Mouse (Mus musculus): ENCODE results near the gene Mrps15. TPM values are rescaled to one million over a fixed set of nuclear protein-coding genes. Genes with fewer than 3 reads are reported as not detected.

Gene Mrps15
- total and polyA plus RNA-seq, 3 experiments = 91.5 to 157 TPM; not detected in 1

DNA sequence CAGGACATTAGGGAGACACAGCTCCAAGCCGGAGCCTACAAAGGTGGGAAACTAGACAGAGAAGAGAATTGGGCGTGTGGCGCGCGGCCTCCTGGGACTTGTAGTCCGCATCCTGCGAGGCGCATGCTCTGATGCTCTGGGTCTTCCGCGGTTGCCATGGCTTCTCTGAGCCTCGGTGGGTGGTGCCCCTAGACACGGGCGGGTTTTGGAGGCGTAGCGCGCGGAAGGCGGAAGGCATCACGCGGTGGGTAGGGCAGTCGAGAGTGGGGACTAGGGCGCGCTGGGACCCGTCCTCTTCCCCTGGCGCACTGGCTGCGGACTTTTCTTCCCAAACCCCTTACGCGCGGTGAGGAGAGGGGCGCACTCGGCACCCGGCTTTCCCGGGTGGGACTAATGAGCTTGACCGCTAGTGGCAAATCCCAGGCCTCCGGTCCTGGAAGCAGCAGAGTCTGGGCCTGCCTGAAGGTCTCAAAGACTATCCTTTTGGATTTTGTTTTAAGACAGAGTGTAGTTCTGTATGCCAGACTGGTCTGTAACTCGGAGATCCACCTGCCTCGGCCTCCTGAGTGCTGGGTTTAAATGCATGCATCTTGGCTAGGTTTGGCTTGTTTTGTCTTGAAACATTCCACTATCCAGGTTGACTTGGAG, 49.9 kb downstream of the Mrps15 start, which contains the start of gene Lsm10:
Lsm10 (plus strand) TSS at position 160 of the 648 bp plus-strand sequence.
- peak within 1 kb of the TSS; percentile 93 for H3K9ac ChIP-seq (ENCODE audit: control insufficient read depth, low read depth, low read length, poor library complexity, severe bottlenecking)
- no peaks in the 10 kb centered on the region for H3K9me3 ChIP-seq (replicated peaks; ENCODE audit: insufficient read depth, low read length)
- H3K4me3 ChIP-seq (ENCODE audit: control insufficient read depth in 1 of 2, insufficient read depth in 1 of 2, low read depth in 2 of 2, low read length in 2 of 2) = peak within 1 kb of the TSS; percentile 74 to 93
- peak; percentile 99 for DNase-seq (ENCODE audit: low read depth, low spot score)
- peak within 1 kb of the TSS; percentile 68 for H3K27ac ChIP-seq (ENCODE audit: control insufficient read depth, low read depth, low read length)
- H3K4me1 ChIP-seq (ENCODE audit: control insufficient read depth in 1 of 2, insufficient read depth in 2 of 2, low read length in 2 of 2) = peaks cover 0 to 23% of the 10 kb centered on the region in 2 experiments; a peak in 3 of 4 replicates
- H3K79me2 ChIP-seq (ENCODE audit: control insufficient read depth, insufficient read depth, low read length, poor library complexity) = peaks cover 10% of the 10 kb centered on the region
- no peaks in the 10 kb centered on the region for H3K27me3 ChIP-seq (ENCODE audit: control insufficient read depth in 1 of 2, insufficient read depth in 2 of 2, low read length in 2 of 2)
- peak; percentile 66; the same call in 1 of the 2 replicates for TF ChIP-seq MAX (IDR thresholded peaks at IDR 0.05; ENCODE audit: low read length)
- no peak for TF ChIP-seq SMC3 (IDR thresholded peaks at IDR 0.05; ENCODE audit: low read depth, low read length)
- TF ChIP-seq POLR2A (IDR thresholded peaks at IDR 0.05; ENCODE audit: control insufficient read depth in 1 of 2, insufficient read depth in 1 of 2, low read depth in 1 of 2, low read length in 2 of 2, poor library complexity in 1 of 2) = peak; percentile 69 to 81; a peak in 2 of 4 replicates
- TF ChIP-seq NRF1 (IDR thresholded peaks at IDR 0.05; ENCODE audit: insufficient read depth, low read depth, low read length, poor library complexity, severe bottlenecking) = peak; percentile 85
- TF ChIP-seq EP300 (IDR thresholded peaks at IDR 0.05; ENCODE audit: low read depth in 1 of 2, low read length in 2 of 2) = no peak
- peak; percentile 78; the same call in 1 of the 2 replicates for TF ChIP-seq POLR2AphosphoS2 (IDR thresholded peaks at IDR 0.05; ENCODE audit: low read length)
- TF ChIP-seq MYB (IDR thresholded peaks at IDR 0.05; ENCODE audit: low read depth, low read length) = no peak
- TF ChIP-seq RAD21 (IDR thresholded peaks at IDR 0.05; ENCODE audit: low read depth, low read length) = no peak
- no peak for TF ChIP-seq POLR2AphosphoS5 (IDR thresholded peaks at IDR 0.05; ENCODE audit: borderline replicate concordance, low read depth, low read length)
- TF ChIP-seq MYC (IDR thresholded peaks at IDR 0.05; ENCODE audit: low read depth, low read length) = 0 out of 2 replicates have a peak, but pooled peaks have one; percentile 43
- TF ChIP-seq CHD1 (IDR thresholded peaks at IDR 0.05; ENCODE audit: low read depth, low read length) = no peak
- TF ChIP-seq MAZ (IDR thresholded peaks at IDR 0.05; ENCODE audit: low read depth, low read length) = peak; percentile 23; the same call in 1 of the 2 replicates
- TF ChIP-seq UBTF (IDR thresholded peaks at IDR 0.05; ENCODE audit: borderline replicate concordance, insufficient read depth, low read depth, low read length) = no peak
- TF ChIP-seq ZMIZ1 (IDR thresholded peaks at IDR 0.05; ENCODE audit: low read depth, low read length) = peak; percentile 90
- no peak for TF ChIP-seq GABPA (IDR thresholded peaks at IDR 0.05; ENCODE audit: low read depth, low read length)
- TF ChIP-seq USF2 (IDR thresholded peaks at IDR 0.05; ENCODE audit: borderline replicate concordance in 1 of 2, insufficient read depth in 1 of 2, low read depth in 1 of 2, low read length in 2 of 2) = no peak
- peak; percentile 74 for TF ChIP-seq SIN3A (IDR thresholded peaks at IDR 0.05; ENCODE audit: low read length)
- peak; percentile 94 for TF ChIP-seq ELF1 (IDR thresholded peaks at IDR 0.05; ENCODE audit: low read depth, low read length)
- TF ChIP-seq ZC3H11A (IDR thresholded peaks at IDR 0.05; ENCODE audit: low read depth, low read length) = no peak
- TF ChIP-seq E2F4 (IDR thresholded peaks at IDR 0.05; ENCODE audit: borderline replicate concordance, low read depth, low read length) = no peak
- TF ChIP-seq TBP (IDR thresholded peaks at IDR 0.05; ENCODE audit: low read depth, low read length) = peak; percentile 7; the same call in 1 of the 2 replicates
- TF ChIP-seq JUND (IDR thresholded peaks at IDR 0.05; ENCODE audit: low read depth, low read length) = no peak
- no peak for TF ChIP-seq ZNF384 (IDR thresholded peaks at IDR 0.05; ENCODE audit: low read depth, low read length)
- TF ChIP-seq HCFC1 (IDR thresholded peaks at IDR 0.05; ENCODE audit: low read depth, low read length) = peak; percentile 95
- TF ChIP-seq CHD2 (IDR thresholded peaks at IDR 0.05; ENCODE audit: low read length) = no peak
- peak; percentile 39; the same call in 1 of the 2 replicates for TF ChIP-seq TCF12 (IDR thresholded peaks at IDR 0.05; ENCODE audit: low read depth, low read length)
- no peak for TF ChIP-seq MEF2A (IDR thresholded peaks at IDR 0.05; ENCODE audit: extremely low read depth, insufficient replicate concordance, low read depth, low read length, poor library complexity, severe bottlenecking)
- no peak for TF ChIP-seq GATA1 (IDR thresholded peaks at IDR 0.05; ENCODE audit: low read depth, low read length)
- peak; percentile 92 for TF ChIP-seq MXI1 (IDR thresholded peaks at IDR 0.05; ENCODE audit: low read depth, low read length)
- TF ChIP-seq USF1 (IDR thresholded peaks at IDR 0.05; ENCODE audit: low read depth, low read length) = peak; percentile 66
- peak; percentile 62 for TF ChIP-seq NELFE (IDR thresholded peaks at IDR 0.05; ENCODE audit: low read depth, low read length)
- peaks cover 0 to 14% of the 10 kb centered on the region in 2 experiments; a peak in 2 of 4 replicates for H3K36me3 ChIP-seq (ENCODE audit: control insufficient read depth in 1 of 2, insufficient read depth in 2 of 2, low read length in 2 of 2)

All from MEL (cell line).